Mouse (Mus musculus) CH12.LX (cell line): Measurements from ENCODE around the gene Pkd2l1. TPM values are rescaled to one million over a fixed set of nuclear protein-coding genes. Genes with fewer than 3 reads are reported as not detected.

Experiments used
- DNase-seq: peaks from one replicate; pipeline ENCODE4 v3.0.0-alpha.2; 2013; ENCODE audit errors: extremely low read depth
- H3K27ac ChIP-seq: 2 replicates; pipeline ENCODE4 v1.5.1; 2012; ENCODE audit warnings: low read depth, mild to moderate bottlenecking, control low read depth, moderate library complexity; ENCODE audit not compliant: insufficient read depth
- H3K27me3 ChIP-seq: replicated peaks from 2 replicates; pipeline ENCODE3; 2012; ENCODE audit warnings: inconsistent platforms
- H3K36me3 ChIP-seq, 2 experiments: replicated peaks in 1 of 2; 2 replicates each; pipeline versions ENCODE3 to v1.6.1; 2012; ENCODE audit warnings: inconsistent platforms in 1 of 2, low read length in 1 of 2, mild to moderate bottlenecking in 1 of 2, mixed read lengths in 1 of 2, moderate library complexity in 1 of 2; ENCODE audit not compliant: control insufficient read depth in 1 of 2, insufficient read depth in 1 of 2
- H3K4me1 ChIP-seq, 2 experiments: 2 replicates each; pipeline ENCODE4 v1.6.1; 2012; ENCODE audit warnings: inconsistent platforms in 1 of 2, moderate library complexity in 1 of 2; ENCODE audit not compliant: insufficient read depth in 2 of 2, control insufficient read depth in 1 of 2
- H3K4me2 ChIP-seq: 2 replicates; pipeline ENCODE4 v1.6.1; 2012; ENCODE audit warnings: low read depth, mild to moderate bottlenecking, control low read depth; ENCODE audit not compliant: poor library complexity, insufficient read depth, severe bottlenecking
- H3K4me3 ChIP-seq, 3 experiments: fragments of 150-350 bp in 1 of 3; sonication (generic) in 1 of 3; replicated peaks in 1 of 3; 2 replicates each; pipeline versions ENCODE3 to v1.5.1; 2011 to 2012; ENCODE audit warnings: low read depth in 2 of 3, low read length in 2 of 3, mild to moderate bottlenecking in 2 of 3, moderate library complexity in 2 of 3, control low read depth in 1 of 3, improper control_type of control experiment in 1 of 3, inconsistent platforms in 1 of 3, mixed read lengths in 1 of 3; ENCODE audit not compliant: poor library complexity in 1 of 3
- H3K79me2 ChIP-seq: replicated peaks from 2 replicates; pipeline ENCODE4 v1.6.1; 2012; ENCODE audit warnings: mild to moderate bottlenecking, moderate library complexity; ENCODE audit not compliant: control insufficient read depth, poor library complexity, insufficient read depth, severe bottlenecking; ENCODE audit errors: extremely low read depth
- H3K9ac ChIP-seq: 2 replicates; pipeline ENCODE4 v1.6.1; 2012; ENCODE audit warnings: low read depth, mild to moderate bottlenecking, control low read depth, moderate library complexity; ENCODE audit not compliant: insufficient read depth
- H3K9me3 ChIP-seq: replicated peaks from 2 replicates; pipeline ENCODE3; 2012; ENCODE audit warnings: low read length, inconsistent platforms, mixed read lengths
- BHLHE40 ChIP-seq: IDR thresholded peaks from 2 replicates; pipeline ENCODE4 v1.6.1; 2011; ENCODE audit warnings: mild to moderate bottlenecking, low read depth, low read length, improper control_type of control experiment
- CTCF ChIP-seq, 2 experiments: IDR thresholded peaks in 1 of 2; conservative IDR thresholded peaks in 1 of 2; 2 replicates each; pipeline ENCODE4 v1.5.1; 2011 to 2012; ENCODE audit warnings: low read depth in 2 of 2, low read length in 2 of 2, improper control_type of control experiment in 1 of 2, inconsistent platforms in 1 of 2, mild to moderate bottlenecking in 1 of 2, moderate library complexity in 1 of 2
- E2F4 ChIP-seq: IDR thresholded peaks from 2 replicates; pipeline ENCODE4 v1.6.1; 2011; ENCODE audit warnings: low read depth, low read length, improper control_type of control experiment; ENCODE audit not compliant: insufficient replicate concordance
- ELF1 ChIP-seq: IDR thresholded peaks from 2 replicates; pipeline ENCODE4 v1.6.1; 2014; ENCODE audit warnings: low read depth, mild to moderate bottlenecking, inconsistent platforms, low read length, improper control_type of control experiment
- ETS1 ChIP-seq: conservative IDR thresholded peaks from 2 replicates; pipeline ENCODE4 v1.6.1; 2012; ENCODE audit warnings: low read depth, mild to moderate bottlenecking, inconsistent platforms, low read length, improper control_type of control experiment, moderate library complexity
- HCFC1 ChIP-seq: IDR thresholded peaks from 2 replicates; pipeline ENCODE4 v1.6.1; 2012; ENCODE audit warnings: low read depth, mild to moderate bottlenecking, inconsistent platforms, low read length, improper control_type of control experiment
- IRF4 ChIP-seq: IDR thresholded peaks from 2 replicates; pipeline ENCODE4 v1.6.1; 2014; ENCODE audit warnings: low read depth, mild to moderate bottlenecking, inconsistent platforms, low read length, improper control_type of control experiment
- JUN ChIP-seq: IDR thresholded peaks from 2 replicates; pipeline ENCODE4 v1.6.1; 2011; ENCODE audit warnings: low read depth, mild to moderate bottlenecking, low read length, improper control_type of control experiment, moderate library complexity; ENCODE audit not compliant: insufficient read depth
- KAT2A ChIP-seq: IDR thresholded peaks from 2 replicates; pipeline ENCODE4 v1.6.1; 2012; ENCODE audit warnings: low read length, improper control_type of control experiment, inconsistent platforms; ENCODE audit not compliant: insufficient replicate concordance
- MAFK ChIP-seq: IDR thresholded peaks from 2 replicates; pipeline ENCODE4 v1.6.1; 2011; ENCODE audit warnings: low read length, improper control_type of control experiment; ENCODE audit not compliant: insufficient replicate concordance
- MAX ChIP-seq: IDR thresholded peaks from 2 replicates; pipeline ENCODE4 v1.6.1; 2011; ENCODE audit warnings: low read length, improper control_type of control experiment
- MAZ ChIP-seq: IDR thresholded peaks from 2 replicates; pipeline ENCODE4 v1.6.1; 2012; ENCODE audit warnings: low read depth, mild to moderate bottlenecking, inconsistent platforms, low read length, improper control_type of control experiment, moderate library complexity
- MEF2A ChIP-seq: IDR thresholded peaks from 2 replicates; pipeline ENCODE4 v1.6.1; 2014; ENCODE audit warnings: low read depth, mild to moderate bottlenecking, inconsistent platforms, low read length, improper control_type of control experiment, borderline replicate concordance
- MXI1 ChIP-seq: IDR thresholded peaks from 2 replicates; pipeline ENCODE4 v1.6.1; 2011; ENCODE audit warnings: mild to moderate bottlenecking, low read depth, low read length, improper control_type of control experiment
- MYC ChIP-seq: IDR thresholded peaks from 2 replicates; pipeline ENCODE4 v1.6.1; 2011; ENCODE audit warnings: low read depth, mild to moderate bottlenecking, improper control_type of control experiment, low read length
- NELFE ChIP-seq: IDR thresholded peaks from 2 replicates; pipeline ENCODE4 v1.6.1; 2011; ENCODE audit warnings: low read depth, low read length, improper control_type of control experiment
- NRF1 ChIP-seq: IDR thresholded peaks from 2 replicates; pipeline ENCODE4 v1.6.1; 2014; ENCODE audit warnings: low read depth, mild to moderate bottlenecking, inconsistent platforms, low read length, improper control_type of control experiment, moderate library complexity
- POLR2A ChIP-seq: IDR thresholded peaks from 2 replicates; pipeline ENCODE4 v1.6.1; 2011; ENCODE audit warnings: low read depth, mild to moderate bottlenecking, improper control_type of control experiment, low read length
- RAD21 ChIP-seq: IDR thresholded peaks from 2 replicates; pipeline ENCODE4 v1.6.1; 2011; ENCODE audit warnings: low read depth, mild to moderate bottlenecking, low read length, improper control_type of control experiment, moderate library complexity
- RCOR1 ChIP-seq: conservative IDR thresholded peaks from 2 replicates; pipeline ENCODE4 v1.6.1; 2012; ENCODE audit warnings: low read depth, mild to moderate bottlenecking, inconsistent platforms, low read length, improper control_type of control experiment
- SIN3A ChIP-seq: IDR thresholded peaks from 2 replicates; pipeline ENCODE4 v1.6.1; 2012; ENCODE audit warnings: low read length, improper control_type of control experiment, inconsistent platforms
- TBP ChIP-seq: conservative IDR thresholded peaks from 2 replicates; pipeline ENCODE4 v1.6.1; 2011; ENCODE audit warnings: low read depth, low read length, improper control_type of control experiment
- TCF12 ChIP-seq: IDR thresholded peaks from 2 replicates; pipeline ENCODE4 v1.6.1; 2014; ENCODE audit warnings: low read depth, mild to moderate bottlenecking, inconsistent platforms, low read length, improper control_type of control experiment
- UBTF ChIP-seq: IDR thresholded peaks from 2 replicates; pipeline ENCODE4 v1.6.1; 2012; ENCODE audit warnings: low read depth, mild to moderate bottlenecking, inconsistent platforms, low read length, improper control_type of control experiment, moderate library complexity
- ZKSCAN1 ChIP-seq: IDR thresholded peaks from 2 replicates; pipeline ENCODE4 v1.6.1; 2012; ENCODE audit warnings: low read depth, inconsistent platforms, low read length, improper control_type of control experiment, borderline replicate concordance
- dilution Hi-C: fragments of 300-500 bp; cut with MboI; formaldehyde crosslinking; loops from 2 replicates; pipeline ENCODE4 v1.14.3; 2020; ENCODE audit warnings: low sequenced_read_pairs; ENCODE audit not compliant: extremely low pct_unique_long_range_greater_than_20kb, extremely low pct_ligation_motif_present
- in situ Hi-C: fragments of 300-500 bp; cut with MboI; formaldehyde crosslinking; loops from 3 replicates; pipeline ENCODE4 v1.14.3; 2019; ENCODE audit warnings: low sequenced_read_pairs, low pct_ligation_motif_present, low pct_unique_long_range_greater_than_20kb, mixed read lengths
- polyA plus RNA-seq: library from polyadenylated mRNA; unstranded; fragments of >175 nt; gene quantifications from 2 replicates; pipeline ENCODE4 v1.2.1, GENCODE M21; 2012; ENCODE audit warnings: low read depth; ENCODE audit not compliant: insufficient read length
- total RNA-seq, 2 experiments: library from RNA; depleted of rRNA; stranded (reverse); fragments of 300-350 nt in 1 of 2; fragments of >200 nt in 1 of 2; gene quantifications; 2 replicates each; pipeline ENCODE4 v1.2.3; 2012 to 2014

Pkd2l1 gene
- total and polyA plus RNA-seq, 3 experiments, result 0.04 to 0.07 TPM; not detected in 1

DNA sequence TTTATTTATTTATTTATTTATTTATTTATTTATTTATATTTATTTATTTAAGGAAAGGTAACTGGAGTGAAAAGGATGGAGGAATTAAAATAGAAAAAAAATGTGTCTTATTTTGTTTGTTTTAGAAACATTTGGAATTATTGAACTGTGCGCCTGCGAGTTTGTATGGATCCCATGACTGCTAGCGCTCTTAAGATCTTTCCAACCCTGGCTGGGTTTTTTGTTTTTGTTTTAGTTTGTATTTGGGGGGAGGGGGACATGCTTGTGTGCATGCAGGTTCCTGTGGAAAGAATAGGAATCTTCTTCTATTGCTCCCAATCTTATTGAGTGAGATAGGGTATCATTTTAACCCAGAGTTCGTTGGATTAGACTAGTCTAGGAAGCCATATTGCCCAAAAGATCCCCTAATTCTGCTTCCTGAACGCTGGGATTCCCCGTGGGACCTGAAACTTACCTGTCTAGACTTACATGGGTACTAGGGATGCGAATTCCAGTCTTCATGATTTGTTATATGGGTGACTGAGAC lies 56.2 kb downstream of the Pkd2l1 start:
- Histone ChIP-seq H3K4me3 (no peak overlapping the region), H3K36me3 (peaks cover 25 to 52% of the 10 kb centered on the region in 2 experiments), H3K27ac (no peak overlapping the region)
- dilution Hi-C loops, result no loop called here
- DNase-seq, result no peak
- TF ChIP-seq RCOR1 (no peak), UBTF (no peak), NELFE (no peak), IRF4 (no peak), MAZ (no peak), RAD21 (no peak), MXI1 (no peak), CTCF (conservative IDR thresholded peaks at IDR 0.05 in 1 of 2, IDR thresholded peaks at IDR 0.05 in 1 of 2; ENCODE audit: low read depth in 2 of 2, low read length in 2 of 2) (no peak), ZKSCAN1 (no peak), KAT2A (no peak), SIN3A (no peak)
- TF ChIP-seq, all 38 proteins: peak for 0
- H3K4me2 ChIP-seq, result peak overlapping the region; percentile 16; the same call in 1 of the 2 replicates
- in situ Hi-C loops, result no loop called here
- H3K9me3 ChIP-seq, result no peaks in the 10 kb centered on the region
- peaks cover 3 to 14% of the 10 kb centered on the region in 2 experiments; a peak in 3 of 4 replicates for H3K4me1 ChIP-seq
- peaks cover 18% of the 10 kb centered on the region for H3K79me2 ChIP-seq
- H3K27me3 ChIP-seq, result no peaks in the 10 kb centered on the region
- no peak overlapping the region for H3K9ac ChIP-seq

DNA sequence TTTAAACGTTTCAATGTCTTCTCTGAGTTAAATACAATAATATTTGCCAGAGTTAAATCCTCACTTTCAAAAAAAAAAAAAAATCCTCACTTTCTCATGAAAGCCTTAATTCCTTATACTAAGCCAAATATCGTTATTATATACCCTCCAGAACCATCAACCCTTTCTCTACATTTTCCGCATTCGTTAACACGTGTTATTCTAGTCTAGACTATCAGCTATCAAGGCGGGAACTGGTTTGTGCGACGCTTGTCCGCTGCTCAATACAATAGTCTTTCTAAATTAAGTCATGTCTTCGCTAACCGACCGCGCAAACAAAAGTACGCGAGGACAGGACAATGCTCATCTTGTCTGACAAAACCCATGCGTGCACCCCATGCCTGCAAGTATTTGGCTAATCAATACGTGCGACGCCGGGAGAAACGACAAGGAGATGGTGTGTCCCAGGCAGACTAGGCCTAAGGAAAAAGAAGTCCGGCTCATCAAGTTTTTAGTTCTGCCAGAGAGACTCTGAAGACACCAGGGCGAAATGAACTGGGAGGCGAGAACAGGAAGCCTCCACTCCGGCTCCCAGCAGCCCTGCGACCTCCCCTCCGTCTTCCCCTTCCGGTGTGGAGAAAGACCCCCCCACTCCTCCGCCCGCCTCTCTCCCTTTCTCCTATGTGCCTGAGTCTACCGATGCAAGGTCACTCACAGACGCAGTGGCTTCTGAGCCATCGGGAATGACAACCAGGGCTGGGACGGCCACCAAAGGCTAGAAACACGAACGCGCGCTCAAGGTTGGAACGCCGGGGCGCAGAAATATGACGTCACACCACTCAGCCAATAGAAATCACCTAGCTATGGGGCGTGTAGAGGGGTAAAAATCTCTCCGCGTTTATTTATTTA lies 56.9 kb downstream of the Pkd2l1 start, which contains the start of gene Cwf19l1:
Gene Cwf19l1, minus strand, starts transcription at position 805 of the 888 bp plus-strand sequence.
- H3K79me2 ChIP-seq, result peaks cover 16% of the 10 kb centered on the region
- H3K4me1 ChIP-seq, result peaks cover 3 to 14% of the 10 kb centered on the region in 2 experiments; a peak in 3 of 4 replicates
- H3K4me3 ChIP-seq, result peak within 1 kb of the TSS; percentile 76 to 90 (median 87)
- H3K9me3 ChIP-seq, result no peaks in the 10 kb centered on the region
- peaks cover 31 to 54% of the 10 kb centered on the region in 2 experiments for H3K36me3 ChIP-seq
- dilution Hi-C loops, result no loop called here
- peak within 1 kb of the TSS; percentile 97 for H3K4me2 ChIP-seq
- peak within 1 kb of the TSS; percentile 47; the same call in 1 of the 2 replicates for H3K27ac ChIP-seq
- DNase-seq, result peak; percentile 89
- in situ Hi-C loops, result no loop called here
- TF ChIP-seq ELF1 (peak; percentile 89), KAT2A (peak; percentile 68; the same call in 1 of the 2 replicates), JUN (no peak), POLR2A (peak; percentile 76), TCF12 (peak; percentile 68), SIN3A (peak; percentile 89), BHLHE40 (no peak), CTCF (conservative IDR thresholded peaks at IDR 0.05 in 1 of 2, IDR thresholded peaks at IDR 0.05 in 1 of 2; ENCODE audit: low read depth in 2 of 2, low read length in 2 of 2) (no peak), TBP (0 out of 2 replicates have a peak, but pooled peaks have one; percentile 23), MAX (peak; percentile 74; the same call in 1 of the 2 replicates), NRF1 (peak; percentile 15; the same call in 1 of the 2 replicates), NELFE (peak; percentile 88), MYC (peak; percentile 77), MAFK (no peak), RAD21 (no peak), MXI1 (peak; percentile 94), ETS1 (no peak), MEF2A (peak; percentile 37; the same call in 1 of the 2 replicates), HCFC1 (peak; percentile 86), E2F4 (0 out of 2 replicates have a peak, but pooled peaks have one; percentile 40)
- peak within 1 kb of the TSS; percentile 55 for H3K9ac ChIP-seq
- no peaks in the 10 kb centered on the region for H3K27me3 ChIP-seq
